Mouse (Mus musculus) cerebellum, adult 2 months (tissue): ENCODE measurements around the gene Fam98a.

Source experiments
- CTCF ChIP-seq: fragments of 200-500 bp; IDR thresholded peaks from 2 replicates; pipeline ENCODE4 v1.5.1; 2011; ENCODE audit warnings: low read depth, mild to moderate bottlenecking, control low read depth, low read length, moderate library complexity, borderline replicate concordance; ENCODE audit not compliant: insufficient read depth
- POLR2A ChIP-seq: fragments of 200-500 bp; IDR thresholded peaks from 2 replicates; pipeline ENCODE4 v1.6.1; 2011; ENCODE audit warnings: low read length, control low read depth, borderline replicate concordance; ENCODE audit not compliant: insufficient read depth

- no peak for TF ChIP-seq POLR2A
- no peak for TF ChIP-seq CTCF
Observed at GRCm38 (mm10) chr17:75505053-75505452, 46.7 kb downstream of the Fam98a start.
